Mouse (Mus musculus) thymus, postnatal 10 days (tissue): Measurements from ENCODE around the gene Tmem141.

Source experiments
- DNase-seq, 2 experiments: peaks; one replicate each; pipeline ENCODE4 v3.0.0; 2021; ENCODE audit warnings: low spot score in 2 of 2

Gene Tmem141

DNA sequence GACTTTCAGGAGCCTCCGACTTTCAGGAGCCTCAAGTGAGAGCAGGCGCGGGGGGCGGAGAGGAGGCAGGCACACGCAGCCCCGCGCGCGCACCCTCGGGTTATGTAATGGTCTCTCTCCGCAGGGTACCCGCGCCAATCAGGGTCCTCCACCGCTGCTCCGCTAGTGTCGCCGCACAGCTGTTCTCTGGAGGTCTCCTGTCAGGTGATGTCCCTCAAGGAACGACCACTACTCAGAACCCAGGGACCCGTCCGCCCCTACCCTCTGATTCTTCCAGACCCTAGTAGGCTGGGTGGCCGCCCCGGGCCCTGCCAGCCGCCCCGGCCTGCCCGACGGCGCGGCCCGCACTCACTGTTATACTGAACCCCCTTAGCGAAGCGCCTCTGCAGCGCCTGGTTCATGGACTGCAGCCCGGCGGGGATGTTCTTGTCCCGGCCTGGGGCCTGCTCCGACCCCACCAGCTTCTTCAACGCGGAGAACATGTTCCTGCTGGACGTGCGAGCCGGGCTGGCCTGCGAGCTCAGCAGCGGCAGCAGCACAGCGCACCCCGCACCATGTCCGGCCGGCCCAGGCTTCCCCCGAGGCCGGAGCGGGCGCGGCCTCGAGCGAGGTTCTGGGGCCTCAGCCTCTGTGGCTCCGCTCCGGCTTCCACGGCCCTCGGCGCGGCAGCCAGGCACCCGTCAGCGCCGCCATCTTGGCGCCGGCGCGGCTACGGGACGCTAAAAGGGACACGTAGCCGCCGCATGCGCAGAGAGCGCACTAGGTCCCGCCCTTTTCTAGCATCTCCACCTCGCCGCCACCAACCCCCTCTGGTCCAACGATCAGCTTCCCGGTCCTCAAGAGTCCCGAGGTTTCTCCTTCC, 13.8 kb downstream of the Tmem141 start, which contains the start of gene Rabl6:
Rabl6 (minus strand) TSS at position 761 of the 862 bp plus-strand sequence.
- peak; percentile 78 to 84 for DNase-seq

DNA sequence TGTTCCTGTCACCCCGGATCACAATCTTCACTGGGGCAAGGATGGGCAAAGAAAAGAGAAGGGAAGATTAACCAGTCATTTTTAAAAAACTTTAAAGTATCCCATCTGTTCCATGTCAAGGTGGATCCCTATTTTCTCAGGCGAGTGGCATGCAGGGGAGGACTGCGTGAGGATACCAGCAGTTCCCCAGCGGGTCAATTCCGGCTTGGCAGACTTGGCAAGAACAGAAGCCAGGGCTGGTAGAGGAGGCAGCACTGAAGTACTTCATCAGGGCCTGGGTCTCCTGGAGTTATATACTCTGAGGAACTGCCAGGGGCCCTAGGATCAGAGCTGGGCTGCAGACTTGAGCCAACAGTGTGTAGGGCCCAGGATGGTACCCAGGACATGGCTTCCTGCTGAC, 19.3 kb downstream of the Tmem141 start:
- DNase-seq = no peak

DNA sequence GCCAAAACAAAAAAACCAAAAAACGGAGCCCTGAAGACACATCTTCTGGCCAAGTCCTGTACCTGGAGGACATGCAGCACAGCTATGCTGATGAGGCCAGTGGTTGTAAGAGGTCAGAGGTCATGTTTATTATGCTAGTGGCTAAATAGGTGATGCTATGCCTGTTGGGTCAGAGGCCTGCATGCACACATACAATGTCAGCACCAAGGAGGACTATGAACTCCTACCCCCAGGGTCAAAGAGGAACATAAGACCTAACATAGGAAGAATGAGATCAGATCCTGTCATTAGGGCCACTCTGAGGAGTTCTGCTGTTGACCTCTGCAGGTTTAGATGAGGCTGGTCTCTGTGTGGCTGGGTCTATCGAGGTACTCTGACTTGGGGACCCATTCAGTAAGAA, 21.8 kb downstream of the Tmem141 start:
- DNase-seq = no peak

DNA sequence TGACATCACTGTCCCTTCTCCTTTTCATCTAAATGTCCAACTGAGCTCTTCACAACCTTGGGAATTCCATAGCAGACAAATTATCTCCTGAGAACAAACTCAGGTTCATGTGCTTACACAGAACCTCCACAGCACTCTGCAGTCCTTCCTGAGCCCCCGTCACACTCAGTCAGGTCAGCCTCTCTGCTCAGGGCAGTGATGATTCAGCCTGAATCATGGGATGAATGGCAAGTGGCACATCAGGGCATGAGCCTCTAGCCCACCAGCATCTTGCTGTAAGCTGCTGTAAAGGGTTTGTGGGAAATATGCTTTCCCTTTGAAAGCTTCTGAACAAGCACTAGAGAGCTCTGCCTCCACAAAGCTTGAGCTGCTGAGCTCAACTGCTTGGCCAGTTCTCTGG, 23.1 kb downstream of the Tmem141 start:
- no peak for DNase-seq

DNA sequence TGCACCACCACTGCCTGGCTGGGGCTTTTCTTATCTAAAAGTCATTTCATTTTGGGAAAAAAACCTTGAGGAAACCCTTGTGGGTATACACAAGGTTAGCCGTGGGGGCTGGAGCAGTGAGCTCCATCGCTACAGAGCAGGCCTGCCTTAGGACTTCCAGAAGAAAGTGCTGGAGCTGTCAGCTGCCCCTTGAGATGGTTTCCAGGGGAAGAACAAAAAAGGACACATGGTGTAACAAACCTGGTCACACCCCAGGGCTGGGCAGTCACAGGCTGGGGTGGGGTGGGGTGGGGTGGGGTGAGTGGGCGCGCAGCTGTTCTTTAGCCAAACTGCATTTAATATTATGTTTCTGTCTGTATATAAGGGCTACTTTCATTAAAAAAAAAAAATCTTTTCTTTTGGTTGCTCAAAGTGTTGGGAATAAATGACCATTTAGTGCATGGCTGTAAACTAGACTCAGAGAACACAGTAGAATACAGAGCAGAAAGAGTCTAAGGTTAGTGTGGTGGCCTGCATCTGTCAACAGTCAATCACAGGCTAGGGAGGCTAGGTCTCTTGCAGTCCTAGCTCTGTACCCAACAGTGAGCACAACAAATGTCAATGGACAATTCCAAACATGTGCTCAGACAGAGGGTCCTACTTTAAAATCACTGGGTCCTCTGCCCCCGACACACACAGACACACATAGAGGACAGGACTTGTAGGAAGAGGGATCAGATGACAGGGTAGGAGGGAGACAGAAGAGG, 24.9 kb downstream of the Tmem141 start:
- DNase-seq = no peak

DNA sequence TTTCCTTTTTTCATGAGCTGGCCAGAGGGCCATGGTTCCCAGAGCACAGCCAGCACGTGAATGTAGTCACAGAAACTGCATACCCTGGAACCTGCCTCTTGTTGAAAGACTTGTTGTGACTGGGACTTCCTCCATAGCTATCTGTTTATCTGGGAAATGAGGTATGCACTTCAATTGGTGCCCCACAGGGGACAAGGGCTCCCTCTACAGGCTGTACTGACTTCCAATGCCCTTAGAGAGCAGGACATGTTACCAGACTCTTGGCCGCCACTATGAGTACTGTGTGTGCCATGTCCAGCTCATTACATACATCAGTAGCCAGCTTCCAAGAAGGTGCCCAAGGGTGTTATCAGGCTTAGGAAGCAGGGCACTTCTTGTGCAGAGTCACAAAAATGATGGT, 29.9 kb downstream of the Tmem141 start:
- peak in 1 of 2 experiments; percentile 54 for DNase-seq

DNA sequence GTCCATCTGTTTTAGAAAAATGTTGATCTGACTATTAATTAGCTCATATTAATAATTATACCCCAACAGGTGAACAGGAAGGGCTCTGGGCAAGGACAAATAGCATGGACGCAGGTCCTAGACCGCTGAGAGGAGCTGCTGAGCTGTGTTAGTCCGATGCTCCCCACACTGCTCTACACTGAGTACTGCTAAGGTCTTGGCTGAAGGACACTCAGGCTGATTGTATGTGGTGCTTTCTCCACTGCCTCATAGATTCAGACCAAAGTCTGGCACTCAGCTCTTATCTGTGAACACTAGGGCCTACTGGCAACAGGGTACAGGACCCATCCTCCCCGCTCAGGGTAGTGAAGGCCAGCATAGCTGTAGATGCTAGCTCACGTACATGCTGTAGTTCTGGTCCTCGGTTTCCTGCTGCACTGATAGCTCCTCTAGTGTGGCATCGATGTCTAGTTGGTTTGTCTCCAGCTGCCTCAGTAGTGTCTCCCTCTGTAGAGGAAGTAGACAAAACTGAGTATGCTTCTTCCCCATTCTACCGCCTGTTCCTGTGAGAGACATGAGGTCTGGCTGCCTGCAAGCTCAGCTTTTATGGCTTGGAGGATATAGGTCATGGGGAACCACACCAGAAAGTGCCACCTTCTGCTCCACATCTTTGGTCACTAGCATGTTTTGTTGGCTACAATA, 33.4 kb downstream of the Tmem141 start:
- no peak for DNase-seq

DNA sequence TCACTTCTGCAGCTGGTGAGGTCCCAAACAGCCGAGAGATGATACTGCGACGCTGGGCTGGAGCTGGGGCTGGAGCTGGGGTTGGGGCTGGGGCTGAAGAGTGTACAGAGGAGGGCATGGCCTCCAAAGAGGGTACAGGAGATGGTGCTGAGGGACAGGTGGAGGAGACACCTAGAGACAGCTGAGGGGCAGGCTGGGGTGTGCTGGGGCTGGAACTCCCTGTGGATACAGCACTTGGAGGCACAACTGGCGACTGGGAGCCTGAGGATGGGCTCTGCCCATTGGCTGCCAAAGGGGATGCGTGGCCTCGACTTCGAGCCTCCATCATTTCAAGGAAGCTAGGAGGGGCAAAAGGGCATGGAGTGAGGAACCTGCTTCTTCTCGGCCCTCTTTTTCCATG, 34.5 kb downstream of the Tmem141 start:
- no peak for DNase-seq

DNA sequence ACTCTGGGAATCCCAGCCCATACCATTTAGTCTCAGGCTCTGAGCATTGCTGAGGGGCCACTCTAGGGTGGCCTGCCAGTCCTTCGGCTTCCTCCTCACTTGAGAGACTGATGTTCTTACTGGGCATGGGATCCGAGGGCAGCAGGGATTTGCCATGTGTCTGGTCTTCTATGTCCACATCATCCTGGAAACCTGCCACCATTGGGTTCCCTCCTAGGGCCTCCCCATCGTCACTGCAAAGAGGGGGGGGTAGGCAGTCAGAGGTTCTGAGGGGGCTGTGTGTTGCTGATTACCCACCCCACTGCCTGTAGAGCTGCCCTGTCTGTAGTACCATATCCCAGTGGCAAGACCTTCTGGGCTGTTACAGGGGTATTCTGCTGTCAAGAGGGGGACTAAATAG, 36.2 kb downstream of the Tmem141 start:
- DNase-seq = no peak

DNA sequence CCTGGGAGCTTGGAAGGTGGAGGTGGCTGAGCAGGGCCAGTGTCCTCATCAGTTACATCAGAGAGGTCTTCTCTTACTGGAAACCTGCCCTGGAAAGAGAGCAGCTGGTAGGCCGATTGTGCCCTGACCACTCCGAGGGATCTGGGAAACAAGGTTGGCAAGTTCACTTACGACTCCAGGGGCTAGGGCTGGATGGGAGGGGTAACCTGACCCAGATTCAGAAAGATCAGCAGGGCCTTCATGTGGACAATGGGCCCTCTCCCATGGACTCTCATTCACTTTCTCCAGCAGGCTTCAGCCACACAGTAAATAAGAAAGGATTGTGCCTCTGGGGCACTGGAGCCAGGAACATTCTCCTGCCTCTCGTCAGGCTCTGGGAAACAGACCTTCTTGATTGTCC, 36.9 kb downstream of the Tmem141 start:
- DNase-seq = no peak

DNA sequence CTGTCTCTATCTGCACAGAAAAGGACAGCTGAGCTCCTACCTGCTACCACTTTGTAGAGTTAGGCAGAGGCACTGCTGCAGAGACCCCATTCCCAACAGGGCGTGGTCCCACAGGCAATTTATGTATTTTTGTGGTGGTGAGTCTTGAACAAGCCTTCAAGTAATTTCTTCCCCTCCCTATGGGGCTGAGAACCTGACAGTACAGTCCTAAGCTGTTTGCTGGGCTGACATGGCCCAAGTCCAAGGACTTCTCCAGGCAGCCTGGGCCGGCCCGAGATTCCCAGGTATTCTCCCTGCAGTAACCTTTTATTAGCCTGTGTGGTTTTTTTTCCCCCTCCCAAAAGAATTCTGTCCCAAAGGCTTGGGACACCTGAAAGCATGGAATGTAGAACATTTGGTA, 37.7 kb downstream of the Tmem141 start:
- no peak for DNase-seq

DNA sequence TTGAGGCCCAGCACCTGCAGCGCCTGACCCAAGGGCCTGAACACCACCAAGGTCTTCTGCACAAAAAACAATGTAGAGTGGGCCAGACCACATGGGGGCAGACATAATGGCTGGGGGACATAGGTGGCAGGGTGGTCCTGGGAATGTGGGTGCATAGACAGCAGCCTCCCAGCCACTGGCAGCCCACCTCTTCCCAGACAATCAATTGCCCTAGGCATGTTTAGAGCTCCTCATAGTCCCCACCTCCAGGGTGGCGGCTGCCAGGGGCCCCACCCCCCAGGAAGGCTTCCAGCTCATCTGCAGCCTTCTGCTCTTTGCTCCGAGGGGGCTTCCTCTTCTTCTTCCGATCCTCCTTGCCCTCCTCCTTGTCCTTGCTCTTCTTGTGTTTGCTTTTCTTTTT, 38.2 kb downstream of the Tmem141 start:
- no peak for DNase-seq

DNA sequence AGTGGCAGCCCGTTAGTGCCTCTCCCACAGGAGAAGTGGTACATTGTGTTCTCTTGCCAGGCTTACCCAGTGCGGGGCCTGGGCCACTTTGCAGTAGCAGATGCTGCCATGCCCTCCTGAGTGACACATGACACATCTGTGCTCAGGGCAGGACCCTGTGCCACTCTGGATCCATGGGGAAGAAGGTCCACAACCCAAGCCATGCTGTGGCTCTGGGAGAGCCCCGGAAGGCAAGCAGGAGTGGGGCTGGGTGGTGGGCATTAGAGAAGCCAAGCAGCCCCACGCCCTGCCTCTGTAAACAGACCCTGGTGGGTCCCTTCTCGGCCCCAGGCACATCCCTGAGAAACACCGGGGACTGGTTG, 38.7 kb downstream of the Tmem141 start:
- no peak for DNase-seq

DNA sequence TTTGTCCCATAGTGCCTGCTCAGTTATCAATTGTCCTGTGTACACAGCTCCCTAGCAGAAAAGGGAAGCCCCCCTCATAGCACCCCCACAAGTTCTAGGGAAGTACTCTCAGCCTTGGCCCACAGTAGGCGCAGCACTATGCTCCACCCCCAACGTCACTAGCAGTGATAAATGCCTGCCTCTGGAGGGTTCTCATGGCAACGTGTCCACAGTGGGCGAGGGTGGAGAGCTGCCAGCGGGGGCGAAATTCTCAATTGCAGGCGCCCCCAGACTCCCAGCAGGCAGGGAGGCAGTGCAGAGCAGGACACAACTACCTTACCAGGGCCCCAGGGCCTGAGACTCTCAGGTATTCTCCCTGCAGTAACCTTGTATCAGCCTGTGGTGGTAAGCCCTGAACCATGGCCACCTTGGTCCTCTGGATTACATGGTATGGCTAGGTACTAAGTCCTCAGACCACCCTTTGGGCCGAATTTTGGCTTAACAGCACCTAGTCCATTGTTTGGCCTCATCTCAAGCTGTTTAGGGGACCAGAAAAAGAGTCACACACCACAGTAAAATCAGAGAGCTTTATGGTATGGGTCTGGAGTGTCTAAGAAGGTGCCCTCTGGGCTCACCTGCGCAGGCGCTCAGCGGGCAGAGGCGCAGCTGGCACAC, 39.2 kb downstream of the Tmem141 start:
- no peak for DNase-seq

DNA sequence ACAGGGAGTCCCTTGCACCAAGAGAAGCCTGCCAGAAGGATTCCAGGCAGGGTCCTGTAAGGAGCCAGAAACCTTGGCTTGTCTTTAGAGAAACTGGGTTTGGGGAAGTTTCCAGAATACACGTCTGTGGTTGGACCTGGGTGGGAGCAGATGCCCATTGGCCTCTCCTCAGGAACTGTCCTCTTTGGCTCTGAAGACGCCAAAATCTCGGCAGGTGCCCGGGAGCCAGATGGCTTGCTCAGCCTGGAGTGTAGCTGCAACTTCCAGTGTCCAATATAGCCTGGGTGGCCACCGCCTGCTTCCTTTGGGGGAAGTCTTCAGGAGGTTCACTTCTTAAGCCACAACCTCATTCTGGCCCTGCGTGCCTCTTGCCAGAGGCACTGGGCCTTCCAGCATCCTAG, 39.9 kb downstream of the Tmem141 start:
- DNase-seq = no peak

DNA sequence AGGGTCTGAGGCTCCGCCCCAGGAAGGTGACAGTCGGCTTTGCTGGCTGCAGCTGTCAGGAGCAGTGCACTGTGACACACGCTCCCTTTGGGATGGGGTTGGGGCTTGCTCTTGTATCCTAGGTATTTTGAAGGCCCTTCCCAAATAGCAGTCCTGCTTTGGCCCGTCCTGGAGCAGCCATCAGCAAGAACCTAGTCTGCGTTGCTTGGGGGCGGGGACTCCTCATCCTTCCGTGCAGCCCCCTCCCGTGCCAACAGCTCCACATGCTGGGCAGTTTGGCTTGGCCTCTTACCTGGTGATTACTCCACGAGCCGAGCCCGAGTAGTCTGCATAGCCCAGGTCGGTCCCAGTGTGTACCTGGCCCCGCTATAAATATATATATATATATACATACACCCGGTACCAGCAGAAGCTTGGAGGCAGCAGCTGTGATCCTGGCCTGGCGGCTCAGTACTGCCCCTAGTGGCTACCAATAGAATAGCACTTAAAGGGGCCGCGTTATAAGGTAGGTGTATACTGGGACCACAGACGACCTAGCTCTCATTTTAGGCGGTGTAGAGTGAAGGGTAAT, 40.4 kb downstream of the Tmem141 start, which contains the start of gene Ajm1:
Ajm1 (minus strand) TSS at position 464 of the 571 bp plus-strand sequence.
- DNase-seq = peak; percentile 52 to 78

DNA sequence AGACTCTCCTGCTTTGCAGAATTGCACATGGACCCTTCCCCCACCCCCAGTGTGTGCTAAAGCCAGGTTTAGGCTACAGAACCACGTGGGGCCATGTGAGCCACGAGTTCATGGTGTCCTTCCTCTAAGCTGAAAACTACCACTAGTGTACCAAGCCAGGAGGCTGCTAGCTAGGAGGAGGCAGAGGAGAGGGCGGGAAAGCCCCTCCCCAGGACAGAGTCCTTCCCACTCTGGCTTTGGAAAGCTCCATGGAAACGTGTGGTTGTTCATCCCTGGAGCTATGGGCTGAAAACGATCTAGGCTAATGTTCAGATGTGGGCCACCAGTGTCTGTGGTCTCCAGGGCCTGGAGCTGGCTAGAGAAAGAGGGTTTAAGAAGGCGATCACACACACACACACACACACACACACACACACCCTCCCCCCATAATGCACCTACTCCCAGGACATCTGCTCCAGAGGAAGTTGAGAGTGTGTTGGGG, 41.1 kb downstream of the Tmem141 start:
- no peak for DNase-seq

DNA sequence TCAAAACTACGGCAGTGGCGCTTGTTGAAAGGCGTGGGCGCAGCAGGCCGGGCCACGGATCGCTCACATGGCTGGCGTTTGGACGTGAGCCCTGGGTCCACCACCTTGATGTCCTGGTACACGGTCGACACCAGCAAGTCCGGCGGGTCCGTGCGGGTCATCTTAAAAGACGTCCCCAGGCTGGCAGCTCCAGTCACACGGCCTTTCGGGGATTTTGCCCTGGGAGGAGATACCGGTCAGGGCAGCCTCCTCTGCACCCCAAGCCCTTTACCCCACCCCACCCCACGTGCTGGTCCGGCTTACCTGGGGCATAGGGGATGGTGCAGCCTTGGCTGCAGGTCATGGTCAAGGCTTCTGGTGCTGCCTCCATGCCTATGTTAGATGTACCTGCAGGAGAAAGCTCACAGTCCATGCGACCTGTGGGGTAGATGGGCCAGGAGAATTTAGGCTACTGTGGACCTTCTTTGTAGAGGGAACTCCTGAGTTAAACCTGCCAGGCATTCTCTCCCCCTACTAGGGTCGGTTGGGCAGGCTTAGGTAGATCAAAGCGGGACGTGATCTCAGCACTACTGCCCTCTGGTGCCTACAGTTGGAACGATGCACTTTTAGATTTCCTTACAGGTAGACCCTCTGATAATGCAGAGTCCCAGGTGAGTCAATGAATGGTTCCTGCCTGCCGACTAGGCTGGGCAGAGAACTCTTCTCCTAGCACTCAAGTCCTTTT, 41.9 kb downstream of the Tmem141 start:
- DNase-seq = peak; percentile 58 to 74

DNA sequence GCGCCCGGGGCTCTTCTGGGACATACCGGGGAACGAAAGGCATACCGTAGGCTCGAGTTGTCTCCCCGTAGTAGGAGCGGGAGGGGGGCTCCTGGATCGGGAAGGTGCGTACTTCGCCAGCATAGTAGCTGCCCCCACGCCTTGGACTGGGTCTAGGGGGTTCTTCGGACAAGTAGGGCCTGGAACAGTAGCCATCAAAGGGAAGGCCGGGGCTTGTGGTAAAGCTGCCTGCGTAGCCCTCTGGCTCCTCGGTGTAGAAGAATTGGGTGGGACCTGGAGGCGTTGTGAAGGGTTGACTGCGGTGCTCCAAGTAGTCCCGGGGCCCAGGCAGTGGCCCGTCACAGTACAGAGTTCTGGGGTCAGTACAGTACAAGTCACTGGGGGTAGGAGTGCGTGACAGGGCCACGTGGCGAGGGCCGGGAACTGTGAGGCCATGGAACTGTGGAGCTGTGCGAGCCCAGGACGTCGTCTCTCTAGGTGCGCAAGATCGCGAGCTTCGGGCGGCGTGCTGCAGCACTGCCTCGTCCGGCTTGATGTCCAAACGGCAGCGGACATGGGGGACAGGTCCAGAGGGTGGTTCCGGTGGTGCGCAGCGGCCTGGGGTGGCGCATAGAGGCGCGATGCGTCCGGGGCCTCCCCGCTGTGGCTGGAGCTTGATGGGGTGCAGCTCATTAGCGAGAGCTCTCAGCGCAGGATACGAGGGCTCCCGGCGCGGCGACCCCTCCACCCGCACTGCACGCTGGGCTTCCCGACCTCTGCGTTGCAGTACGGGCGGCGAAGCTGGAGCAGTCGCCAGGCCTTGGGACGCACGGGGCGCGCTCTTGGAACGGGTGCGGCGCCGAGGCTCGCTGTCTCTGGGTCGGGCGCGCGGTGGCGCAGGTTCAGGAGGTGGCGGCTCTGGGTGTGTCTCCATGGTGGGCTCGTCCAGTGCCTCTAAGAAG, 42.7 kb downstream of the Tmem141 start:
- DNase-seq = no peak
